Mouse (Mus musculus) heart, embryonic 11.5 days (tissue): Measurements from ENCODE around the gene Ap5b1. TPM values are rescaled to one million over a fixed set of nuclear protein-coding genes. Genes with fewer than 3 reads are reported as not detected.
A peak's percentile ranks its signal among the peaks of the same experiment; 100 is the strongest.

Source experiments
- ATAC-seq: fragments of 200-750 bp; cut with Nextera tagmentation; replicated peaks from 2 replicates; pipeline ENCODE4 v1.8.0; 2017; ENCODE audit warnings: moderate library complexity; ENCODE audit not compliant: insufficient number of reproducible peaks, low FRiP score, low TSS enrichment
- H3K27ac ChIP-seq: fragments of 300-500 bp; sonication (generic); 2 replicates; pipeline ENCODE4 v1.5.1; 2014; ENCODE audit warnings: mild to moderate bottlenecking, low read depth, low read length
- H3K27me3 ChIP-seq: fragments of 300-500 bp; sonication (generic); 2 replicates; pipeline ENCODE4 v1.6.1; 2014; ENCODE audit warnings: mild to moderate bottlenecking, low read length, mixed read lengths; ENCODE audit not compliant: control insufficient read depth, insufficient read depth
- H3K36me3 ChIP-seq: fragments of 300-500 bp; sonication (generic); 2 replicates; pipeline ENCODE4 v1.6.1; 2014; ENCODE audit warnings: mild to moderate bottlenecking, low read length, moderate library complexity, mixed read lengths; ENCODE audit not compliant: control insufficient read depth, insufficient read depth
- H3K4me1 ChIP-seq: fragments of 300-500 bp; sonication (generic); 2 replicates; pipeline ENCODE4 v1.6.1; 2014; ENCODE audit warnings: low read length; ENCODE audit not compliant: control insufficient read depth, insufficient read depth
- H3K4me2 ChIP-seq: fragments of 300-500 bp; sonication (generic); 2 replicates; pipeline ENCODE4 v1.6.1; 2014; ENCODE audit warnings: mild to moderate bottlenecking, moderate library complexity
- H3K4me3 ChIP-seq: fragments of 300-500 bp; sonication (generic); 2 replicates; pipeline ENCODE4 v1.5.1; 2014; ENCODE audit warnings: low read depth, low read length
- H3K9ac ChIP-seq: fragments of 300-500 bp; sonication (generic); 2 replicates; pipeline ENCODE4 v1.6.1; 2014; ENCODE audit warnings: mild to moderate bottlenecking, low read depth, low read length, moderate library complexity
- H3K9me3 ChIP-seq: fragments of 300-500 bp; sonication (generic); replicated peaks from 2 replicates; pipeline ENCODE4 v1.6.1; 2016; ENCODE audit warnings: low read length; ENCODE audit not compliant: control insufficient read depth
- WGBS: fragments of 180-500 bp; shearing (Covaris S2); extraction: QIAGEN DNeasy Blood & Tissue Kit; methylation state at CpG from one replicate; pipeline ENCODE4 v1.1.7; 2014; ENCODE audit not compliant: insufficient replicate concordance; 5-methylcytosine and 5-hydroxymethylcytosine counted together
- polyA plus RNA-seq: library from polyadenylated mRNA; unstranded; fragments of >200 nt; fragmentation: Nextera tagmentation; extraction: Ambion mirVana; gene quantifications from 2 replicates; pipeline ENCODE4 v1.2.1, GENCODE M21; 2014

Gene Ap5b1
- polyA plus RNA-seq, 1 experiment from 2014 or later, result 2.3 TPM

GRCm38 (mm10) chr19:5560457-5561041 lies 7.3 kb upstream of the Ap5b1 start, which contains the start of gene Ovol1:
Ovol1 (minus strand) TSS chr19:5560646.
- Histone ChIP-seq H3K36me3 (no peaks in the 10 kb centered on the region), H3K27me3 (peaks cover 87% of the 10 kb centered on the region), H3K9me3 (no peaks in the 10 kb centered on the region), H3K4me1 (peaks cover 12% of the 10 kb centered on the region), H3K9ac (peak within 1 kb of the TSS; percentile 11; the same call in 1 of the 2 replicates), H3K4me2 (peak within 1 kb of the TSS; percentile 67), H3K27ac (no peak within 1 kb of the TSS), H3K4me3 (peak within 1 kb of the TSS; percentile 42)
- WGBS, result 2% methylated on average over 56 of the region's 57 CpGs
- no peak for ATAC-seq

- 25% methylated on average over 10 of the region's 10 CpGs for WGBS
- Histone ChIP-seq H3K4me3 (peak overlapping the region; percentile 42), H3K36me3 (no peaks in the 10 kb centered on the region), H3K9ac (no peak overlapping the region), H3K4me1 (peaks cover 12% of the 10 kb centered on the region), H3K27ac (no peak overlapping the region), H3K4me2 (peak overlapping the region; percentile 67), H3K27me3 (peaks cover 85% of the 10 kb centered on the region), H3K9me3 (no peaks in the 10 kb centered on the region)
- no peak for ATAC-seq
Measured at GRCm38 (mm10) chr19:5561252-5561790, 6.5 kb upstream of the Ap5b1 start.

- 62% methylated on average over 3 of the region's 3 CpGs for WGBS
- peaks cover 90% of the 10 kb centered on the region for H3K27me3 ChIP-seq
- peaks cover 12% of the 10 kb centered on the region for H3K4me1 ChIP-seq
- ATAC-seq, result no peak
- H3K9ac ChIP-seq, result no peak overlapping the region
- H3K27ac ChIP-seq, result no peak overlapping the region
- H3K4me2 ChIP-seq, result no peak overlapping the region
- H3K4me3 ChIP-seq, result no peak overlapping the region
- H3K36me3 ChIP-seq, result no peaks in the 10 kb centered on the region
- no peaks in the 10 kb centered on the region for H3K9me3 ChIP-seq
Measured at GRCm38 (mm10) chr19:5561886-5562285, 5.9 kb upstream of the Ap5b1 start.

GRCm38 (mm10) chr19:5562776-5563175 lies 5.0 kb upstream of the Ap5b1 start:
- no peak overlapping the region for H3K4me3 ChIP-seq
- H3K36me3 ChIP-seq, result no peaks in the 10 kb centered on the region
- no peak overlapping the region for H3K27ac ChIP-seq
- no peak for ATAC-seq
- H3K9me3 ChIP-seq, result no peaks in the 10 kb centered on the region
- H3K4me2 ChIP-seq, result no peak overlapping the region
- 86% methylated on average over 10 of the region's 10 CpGs for WGBS
- H3K27me3 ChIP-seq, result peaks cover 82% of the 10 kb centered on the region
- H3K4me1 ChIP-seq, result peaks cover 12% of the 10 kb centered on the region
- no peak overlapping the region for H3K9ac ChIP-seq

DNA sequence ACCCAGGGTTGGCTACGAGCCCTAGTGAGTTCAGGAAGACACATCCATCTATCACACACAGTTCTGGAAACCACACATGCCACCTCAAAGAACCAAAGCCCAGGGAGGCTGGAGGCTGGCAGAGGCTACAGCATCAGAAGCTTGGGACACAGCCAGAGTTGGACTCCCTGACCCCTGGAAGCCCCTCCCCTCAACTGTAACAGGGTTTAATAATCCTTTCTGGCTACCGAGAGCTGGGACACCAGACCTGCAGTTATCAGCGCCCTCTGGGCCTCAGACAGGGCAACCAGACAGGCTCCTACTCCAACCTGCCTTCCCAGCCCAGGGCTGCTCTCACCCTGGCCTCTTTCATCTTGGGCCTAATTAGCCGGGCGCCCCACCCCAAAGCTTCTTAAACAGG lies 1.5 kb upstream of the Ap5b1 start:
- WGBS, result 57% methylated on average over 5 of the region's 5 CpGs
- Histone ChIP-seq H3K4me1 (peaks cover 5% of the 10 kb centered on the region; the same call in 1 of the 2 replicates), H3K4me2 (peak overlapping the region; percentile 96; the same call in 1 of the 2 replicates), H3K27me3 (peaks cover 55% of the 10 kb centered on the region), H3K4me3 (no peak overlapping the region), H3K9me3 (no peaks in the 10 kb centered on the region), H3K27ac (no peak overlapping the region), H3K36me3 (peaks cover 2% of the 10 kb centered on the region; the same call in 1 of the 2 replicates), H3K9ac (no peak overlapping the region)
- no peak for ATAC-seq

DNA sequence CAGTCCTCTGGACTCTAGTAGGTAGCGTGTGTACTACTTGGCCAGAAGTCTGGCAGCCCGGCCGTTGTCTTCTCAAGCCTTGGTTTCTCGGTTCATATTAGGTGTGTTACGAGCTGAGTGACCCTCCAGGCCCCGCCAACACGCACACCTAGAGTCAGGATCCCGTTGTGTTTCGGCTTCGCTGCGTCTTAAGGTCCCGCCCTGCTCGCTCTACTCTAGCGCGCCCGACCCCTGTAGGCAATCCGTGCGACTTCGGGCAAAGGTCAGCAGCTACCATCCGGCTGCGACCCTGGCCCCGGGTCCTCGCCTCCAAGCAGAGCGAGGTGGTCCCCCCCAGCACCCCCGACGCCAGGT lies 668 bp upstream of the Ap5b1 start:
- H3K27ac ChIP-seq, result peak overlapping the region; percentile 86; the same call in 1 of the 2 replicates

GRCm38 (mm10) chr19:5568470-5569140 lies 780 bp downstream of the Ap5b1 start:
- 0 out of 2 replicates have a peak, but pooled peaks have one; percentile 29 for ATAC-seq
- H3K27me3 ChIP-seq, result peaks cover 32% of the 10 kb centered on the region
- no peak overlapping the region for H3K27ac ChIP-seq
- H3K4me1 ChIP-seq, result peaks cover 5% of the 10 kb centered on the region; the same call in 1 of the 2 replicates
- 11% methylated on average over 27 of the region's 27 CpGs for WGBS
- H3K9ac ChIP-seq, result peak overlapping the region; percentile 80; the same call in 1 of the 2 replicates
- peaks cover 2% of the 10 kb centered on the region; the same call in 1 of the 2 replicates for H3K36me3 ChIP-seq
- peak overlapping the region; percentile 75 for H3K4me3 ChIP-seq
- H3K4me2 ChIP-seq, result peak overlapping the region; percentile 96
- no peaks in the 10 kb centered on the region for H3K9me3 ChIP-seq

More for the DNA sequence above, 668 bp upstream of the Ap5b1 start:
- Histone ChIP-seq H3K4me2 (peak overlapping the region; percentile 96), H3K9ac (peak overlapping the region; percentile 80), H3K36me3 (peaks cover 2% of the 10 kb centered on the region; the same call in 1 of the 2 replicates), H3K27me3 (peaks cover 46% of the 10 kb centered on the region), H3K4me1 (peaks cover 5% of the 10 kb centered on the region; the same call in 1 of the 2 replicates), H3K9me3 (no peaks in the 10 kb centered on the region), H3K4me3 (peak overlapping the region; percentile 75)
- no peak for ATAC-seq
- 3% methylated on average over 26 of the region's 26 CpGs for WGBS

GRCm38 (mm10) chr19:5569521-5569920 lies 1.7 kb downstream of the Ap5b1 start:
- H3K4me2 ChIP-seq, result no peak overlapping the region
- ATAC-seq, result no peak
- no peaks in the 10 kb centered on the region for H3K9me3 ChIP-seq
- peaks cover 5% of the 10 kb centered on the region; the same call in 1 of the 2 replicates for H3K4me1 ChIP-seq
- WGBS, result 81% methylated on average over 10 of the region's 10 CpGs
- H3K9ac ChIP-seq, result no peak overlapping the region
- no peak overlapping the region; the same call in 1 of the 2 replicates for H3K4me3 ChIP-seq
- peaks cover 2% of the 10 kb centered on the region; the same call in 1 of the 2 replicates for H3K36me3 ChIP-seq
- no peak overlapping the region for H3K27ac ChIP-seq
- H3K27me3 ChIP-seq, result peaks cover 23% of the 10 kb centered on the region
